ENCODE assay signal across 12 mouse cellular contexts in the genomic region with DNA sequence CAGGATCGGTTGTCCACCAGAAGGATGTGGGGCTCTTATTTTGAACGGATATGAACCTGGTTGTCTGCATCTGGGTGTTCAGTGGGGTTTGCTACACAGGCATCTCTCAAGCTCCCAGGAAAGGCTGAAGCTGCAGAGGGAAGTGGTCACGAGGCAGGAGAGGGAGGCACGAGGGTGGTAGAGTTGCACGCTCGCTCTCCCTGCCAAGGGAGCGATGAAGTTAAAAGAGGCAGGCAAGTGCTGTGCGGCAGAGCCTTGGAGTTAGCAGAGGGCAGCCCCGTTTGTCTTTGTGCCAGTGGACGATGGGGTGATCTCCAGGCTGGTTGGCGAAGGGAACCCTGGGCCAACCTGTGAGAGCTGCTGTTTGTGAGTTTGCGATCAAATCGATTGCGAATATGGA.
A peak's percentile ranks its signal among the peaks of the same experiment; 100 is the strongest.
DNase-seq lines count a peak whose midpoint lies in the region; ATAC-seq lines count a peak whose summit lies in the region.
"Had no signal": no experiment of that assay in that cellular context is flagged by ENCODE, and none has a peak within 500 bp of the region (broad histone marks: within the 10 kb centered on the region; RNA-seq: fewer than 3 reads in every experiment).

No protein-coding gene starts in this region.

- ATAC-seq in midbrain, embryonic 11.5 days (ENCODE audit: low FRiP score): no peak
- no peak for ATAC-seq in midbrain, embryonic 13.5 days
- 0 out of 2 replicates have a peak, but pooled peaks have one; percentile 33 for ATAC-seq in kidney, embryonic 15.5 days (replicated peaks; ENCODE audit: low FRiP score)
- no peak for ATAC-seq in midbrain, embryonic 15.5 days (replicated peaks)

- no peaks in the 10 kb centered on the region for H3K36me3 ChIP-seq in midbrain, embryonic 11.5 days (ENCODE audit: control insufficient read depth, insufficient read depth, low read length)
- H3K36me3 ChIP-seq in midbrain, embryonic 13.5 days: no peaks in the 10 kb centered on the region
- no peaks in the 10 kb centered on the region for H3K36me3 ChIP-seq in kidney, embryonic 15.5 days
- no peaks in the 10 kb centered on the region for H3K36me3 ChIP-seq in midbrain, embryonic 15.5 days (replicated peaks)
- H3K36me3 ChIP-seq: neural tube, embryonic 12.5 days had no signal

- H3K4me2 ChIP-seq in midbrain, embryonic 11.5 days: no peak overlapping the region
- no peak overlapping the region for H3K4me2 ChIP-seq in midbrain, embryonic 13.5 days (replicated peaks)
- peak overlapping the region; percentile 27; the same call in 1 of the 2 replicates for H3K4me2 ChIP-seq in kidney, embryonic 15.5 days
- no peak overlapping the region for H3K4me2 ChIP-seq in midbrain, embryonic 15.5 days
- H3K4me2 ChIP-seq: neural tube, embryonic 12.5 days had no signal

- H3K9me3 ChIP-seq in midbrain, embryonic 11.5 days (ENCODE audit: control insufficient read depth, low read length): no peaks in the 10 kb centered on the region; the same call in 1 of the 2 replicates
- no peaks in the 10 kb centered on the region for H3K9me3 ChIP-seq in midbrain, embryonic 13.5 days
- no peaks in the 10 kb centered on the region; the same call in 1 of the 2 replicates for H3K9me3 ChIP-seq in kidney, embryonic 15.5 days (replicated peaks)
- H3K9me3 ChIP-seq in midbrain, embryonic 15.5 days: no peaks in the 10 kb centered on the region
- H3K9me3 ChIP-seq: neural tube, embryonic 12.5 days had no signal

- no peak overlapping the region for H3K4me3 ChIP-seq in midbrain, embryonic 11.5 days (ENCODE audit: low read depth, low read length)
- no peak overlapping the region for H3K4me3 ChIP-seq in midbrain, embryonic 13.5 days (replicated peaks)
- no peak overlapping the region for H3K4me3 ChIP-seq in kidney, embryonic 15.5 days (replicated peaks)
- H3K4me3 ChIP-seq in midbrain, embryonic 15.5 days: no peak overlapping the region
- H3K4me3 ChIP-seq: left cerebral cortex, adult 2 months; neural tube, embryonic 12.5 days had no signal

- H3K27ac ChIP-seq in midbrain, embryonic 11.5 days (ENCODE audit: low read depth, low read length): no peak overlapping the region
- H3K27ac ChIP-seq in midbrain, embryonic 13.5 days: no peak overlapping the region
- no peak overlapping the region for H3K27ac ChIP-seq in kidney, embryonic 15.5 days
- H3K27ac ChIP-seq in midbrain, embryonic 15.5 days: no peak overlapping the region
- H3K27ac ChIP-seq: left cerebral cortex, adult 2 months; neural tube, embryonic 12.5 days had no signal

- H3K4me1 ChIP-seq in midbrain, embryonic 11.5 days (ENCODE audit: control insufficient read depth, insufficient read depth, low read length): no peaks in the 10 kb centered on the region
- H3K4me1 ChIP-seq in midbrain, embryonic 13.5 days (replicated peaks): peaks cover 4% of the 10 kb centered on the region; the same call in 1 of the 2 replicates
- peaks cover 17% of the 10 kb centered on the region for H3K4me1 ChIP-seq in kidney, embryonic 15.5 days
- peaks cover 5% of the 10 kb centered on the region; the same call in 1 of the 2 replicates for H3K4me1 ChIP-seq in midbrain, embryonic 15.5 days
- H3K4me1 ChIP-seq: neural tube, embryonic 12.5 days had no signal

- 46% methylated on average over 14 of the region's 14 CpGs for WGBS in midbrain, embryonic 11.5 days
- 41% methylated on average over 14 of the region's 14 CpGs for WGBS in midbrain, embryonic 13.5 days
- 46% methylated on average over 14 of the region's 14 CpGs for WGBS in kidney, embryonic 15.5 days
- 44% methylated on average over 14 of the region's 14 CpGs for WGBS in midbrain, embryonic 15.5 days

- H3K9ac ChIP-seq in midbrain, embryonic 11.5 days (ENCODE audit: low read length): no peak overlapping the region
- no peak overlapping the region for H3K9ac ChIP-seq in midbrain, embryonic 13.5 days (replicated peaks)
- H3K9ac ChIP-seq in kidney, embryonic 15.5 days: no peak overlapping the region
- H3K9ac ChIP-seq in midbrain, embryonic 15.5 days: no peak overlapping the region
- H3K9ac ChIP-seq: neural tube, embryonic 12.5 days had no signal

- H3K27me3 ChIP-seq in midbrain, embryonic 11.5 days (ENCODE audit: control insufficient read depth, insufficient read depth, low read length): no peaks in the 10 kb centered on the region
- 0 out of 2 replicates have a peak, but pooled peaks cover 7% of the 10 kb centered on the region for H3K27me3 ChIP-seq in midbrain, embryonic 13.5 days
- no peaks in the 10 kb centered on the region for H3K27me3 ChIP-seq in kidney, embryonic 15.5 days
- H3K27me3 ChIP-seq in midbrain, embryonic 15.5 days (replicated peaks): no peaks in the 10 kb centered on the region
- H3K27me3 ChIP-seq: neural tube, embryonic 12.5 days had no signal

- peak; percentile 17 for DNase-seq in embryo, embryonic 10 days (ENCODE audit: low spot score)
- DNase-seq in embryo, embryonic 11 days: no peak
- peak; percentile 74 for DNase-seq in midbrain, embryonic 11.5 days (ENCODE audit: low spot score, missing footprints)
- peak; percentile 8 for DNase-seq in right cerebral cortex, postnatal 25 days
- no peak for DNase-seq in adrenal gland, postnatal 4 days (ENCODE audit: low spot score in 2 of 2)
- DNase-seq: heart, postnatal 14 days; lung, postnatal 36 days had no signal

Comparison
In these comparisons a context has a peak if more than half of its experiments do, and no peak if none do; other contexts are left out.
1. DNase-seq: peak in embryo, embryonic 10 days (single experiment), midbrain, embryonic 11.5 days (single experiment) and right cerebral cortex, postnatal 25 days (single experiment); none in embryo, embryonic 11 days (single experiment) and adrenal gland, postnatal 4 days (0 of 2).